Mouse (Mus musculus): Measurements from ENCODE around the gene Kcnj4.

- no peak for TF ChIP-seq CTCF (IDR thresholded peaks at IDR 0.05; ENCODE audit: low read depth)
- no peak for TF ChIP-seq EP300 (IDR thresholded peaks at IDR 0.05; ENCODE audit: low read depth)
Observed at GRCm38 (mm10) chr15:79543968-79544367, 38.9 kb upstream of the Kcnj4 start.
